Mouse (Mus musculus) small intestine, adult 2 months (tissue): ENCODE measurements around the gene Arr3. TPM values are rescaled to one million over a fixed set of nuclear protein-coding genes. Genes with fewer than 3 reads are reported as not detected.
A peak's percentile ranks its signal among the peaks of the same experiment; 100 is the strongest.

Experiments used
- H3K27ac ChIP-seq: fragments of 200-500 bp; 2 replicates; pipeline ENCODE4 v1.5.1; 2012; ENCODE audit warnings: low read depth, low read length, control low read depth, inconsistent platforms; ENCODE audit not compliant: insufficient read depth
- H3K27me3 ChIP-seq: fragments of 200-500 bp; 2 replicates; pipeline ENCODE4 v1.6.1; 2012; ENCODE audit warnings: mild to moderate bottlenecking, moderate library complexity, low read length, inconsistent platforms; ENCODE audit not compliant: control insufficient read depth, insufficient read depth
- H3K36me3 ChIP-seq: fragments of 200-500 bp; 2 replicates; pipeline ENCODE4 v1.6.1; 2012; ENCODE audit warnings: mild to moderate bottlenecking, low read length, control low read depth, inconsistent platforms; ENCODE audit not compliant: control insufficient read depth, insufficient read depth
- H3K4me1 ChIP-seq: fragments of 200-500 bp; 2 replicates; pipeline ENCODE4 v1.6.1; 2012; ENCODE audit warnings: low read length, inconsistent platforms, mixed read lengths; ENCODE audit not compliant: control insufficient read depth, insufficient read depth, insufficient read length
- H3K4me3 ChIP-seq: fragments of 200-500 bp; 2 replicates; pipeline ENCODE4 v1.5.1; 2012; ENCODE audit warnings: low read depth, mild to moderate bottlenecking, control low read depth, inconsistent platforms, low read length, moderate library complexity
- CTCF ChIP-seq: fragments of 200-500 bp; IDR thresholded peaks from 2 replicates; pipeline ENCODE4 v1.5.1; 2012; ENCODE audit warnings: low read depth, mild to moderate bottlenecking, control low read depth, inconsistent platforms, low read length, moderate library complexity, mixed read lengths; ENCODE audit not compliant: insufficient replicate concordance, insufficient read length; ENCODE audit errors: extremely low read depth
- POLR2A ChIP-seq: fragments of 200-500 bp; IDR thresholded peaks from 2 replicates; pipeline ENCODE4 v1.6.1; 2012; ENCODE audit warnings: low read depth, mild to moderate bottlenecking, control low read depth, inconsistent platforms, low read length, moderate library complexity
- WGBS: fragments of 180-500 bp; shearing (Covaris S2); methylation state at CpG from one replicate; pipeline ENCODE4 v1.1.7; 2018; 5-methylcytosine and 5-hydroxymethylcytosine counted together
- polyA plus RNA-seq: library from polyadenylated mRNA; depleted of rRNA; stranded (reverse); fragments of >200 nt; gene quantifications from 2 replicates; pipeline ENCODE4 v1.2.3, GENCODE M21; 2012; rRNA removed

Gene Arr3
- polyA plus RNA-seq, 1 experiment = not detected

DNA sequence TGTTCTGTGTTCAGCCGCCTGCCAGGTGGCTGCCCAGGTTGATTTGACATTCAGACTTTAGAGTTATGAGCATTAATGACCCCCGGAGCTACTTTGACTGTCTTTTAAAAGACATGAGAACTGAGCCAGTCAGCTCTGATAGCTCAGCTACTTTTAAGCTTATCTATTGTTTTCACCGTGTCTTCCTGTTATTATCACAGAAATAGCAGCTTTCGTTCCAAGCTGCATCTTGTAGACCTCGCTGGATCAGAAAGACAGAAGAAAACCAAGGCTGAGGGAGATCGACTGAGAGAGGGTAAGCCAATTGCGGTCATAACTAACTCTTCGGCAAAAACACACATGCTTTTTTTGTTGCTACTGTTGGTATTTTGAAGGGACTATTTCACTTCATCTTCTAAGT, 33.2 kb downstream of the Arr3 start:
- Histone ChIP-seq H3K36me3 (no peaks in the 10 kb centered on the region), H3K4me3 (no peak overlapping the region)
- WGBS = 90% methylated on average over 8 of the region's 8 CpGs

DNA sequence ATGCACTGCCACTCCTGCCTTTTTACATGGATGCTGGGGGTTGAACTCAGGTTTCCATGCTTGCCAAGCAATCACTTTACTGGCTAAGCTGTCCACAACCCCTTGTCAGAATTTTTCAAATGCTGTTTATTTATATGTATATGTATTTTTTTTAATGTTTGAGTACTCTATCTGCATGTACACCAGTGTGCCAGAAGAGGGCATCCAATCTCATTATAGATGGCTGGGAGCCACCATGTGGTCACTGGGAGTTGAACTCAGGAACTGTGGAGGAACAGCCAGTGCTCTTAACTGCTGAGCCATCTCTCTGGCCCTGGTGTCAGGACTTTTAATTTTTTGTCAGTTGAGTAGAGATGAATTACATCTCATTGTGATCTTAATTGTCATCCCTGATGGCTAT, 47.6 kb downstream of the Arr3 start:
- Histone ChIP-seq H3K4me3 (no peak overlapping the region), H3K36me3 (no peaks in the 10 kb centered on the region), H3K27me3 (no peaks in the 10 kb centered on the region), H3K4me1 (no peaks in the 10 kb centered on the region), H3K27ac (no peak overlapping the region)
- TF ChIP-seq POLR2A (no peak), CTCF (0 out of 2 replicates have a peak, but pooled peaks have one; percentile 10)

More for the DNA sequence above, 33.2 kb downstream of the Arr3 start:
- no peak overlapping the region for H3K27ac ChIP-seq
- no peaks in the 10 kb centered on the region for H3K27me3 ChIP-seq
- H3K4me1 ChIP-seq = no peaks in the 10 kb centered on the region
- TF ChIP-seq CTCF (no peak), POLR2A (no peak)

DNA sequence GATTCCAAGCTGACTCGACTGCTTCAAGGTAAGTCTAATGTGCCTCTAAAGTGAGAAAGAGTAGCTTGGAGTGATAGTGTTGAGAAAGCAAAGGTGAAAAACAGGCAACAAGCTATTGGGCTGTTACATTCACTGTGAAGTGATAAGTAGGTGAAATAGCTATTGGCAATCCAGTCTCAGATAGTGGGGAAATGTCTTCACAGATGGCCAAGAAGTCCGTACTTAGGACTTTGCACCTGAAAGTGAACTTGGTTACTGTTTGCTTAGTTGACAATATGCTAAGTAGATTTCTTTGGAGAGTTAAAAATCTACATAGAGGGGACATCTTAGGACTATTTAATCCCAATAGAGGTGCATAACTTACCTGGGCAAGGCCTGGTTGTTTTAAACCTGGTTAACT, 59.5 kb downstream of the Arr3 start:
- no peak overlapping the region for H3K27ac ChIP-seq
- no peak overlapping the region for H3K4me3 ChIP-seq
- TF ChIP-seq POLR2A = no peak
- TF ChIP-seq CTCF = no peak
- no peaks in the 10 kb centered on the region for H3K27me3 ChIP-seq
- H3K36me3 ChIP-seq = no peaks in the 10 kb centered on the region
- WGBS = 43% methylated on average over 2 of the region's 2 CpGs
- no peaks in the 10 kb centered on the region for H3K4me1 ChIP-seq

Other genes with a start within 250 kb of the Arr3 start
- not detected in 2 replicates for gene Otud6a, start 176.5 kb upstream of the Arr3 start, polyA plus RNA-seq
- gene Awat2, start 162.8 kb upstream of the Arr3 start, polyA plus RNA-seq = 0.25 and 0.27 TPM in 2 replicates
- 5.7 and 11.1 TPM in 2 replicates for gene Igbp1, start 111.2 kb upstream of the Arr3 start, polyA plus RNA-seq
- gene Dgat2l6, start 80.7 kb upstream of the Arr3 start, polyA plus RNA-seq = not detected in 2 replicates
- not detected in 2 replicates for gene Awat1, start 33.2 kb upstream of the Arr3 start, polyA plus RNA-seq
- 7.6 TPM in 1 of 2 replicates, not detected in the other for gene P2ry4, start 10.6 kb upstream of the Arr3 start, polyA plus RNA-seq
- 0.61 and 1.2 TPM in 2 replicates for gene Kif4, start 20.2 kb downstream of the Arr3 start, polyA plus RNA-seq
- gene Pdzd11, start 21.1 kb downstream of the Arr3 start, polyA plus RNA-seq = 7.6 and 10.7 TPM in 2 replicates
- gene Gdpd2, start 124.4 kb downstream of the Arr3 start, polyA plus RNA-seq = 21.2 and 61.2 TPM in 2 replicates
- gene Dlg3, start 162.2 kb downstream of the Arr3 start, polyA plus RNA-seq = 10.7 and 28.8 TPM in 2 replicates